Mouse (Mus musculus) hindbrain, embryonic 10.5 days (tissue): ENCODE measurements at regions not wholly inside any gene's neighbourhood (a gene's known extent, or its start where the extent isn't known, plus 50 kb on each side); places are given as distances from the start of the nearest gene placed in this dataset.
A peak's percentile ranks its signal among the peaks of the same experiment; 100 is the strongest.

ENCODE experiments used
- DNase-seq: peaks from one replicate; pipeline ENCODE4 v3.0.0-alpha.2; 2017; ENCODE audit warnings: low spot score
- H3K27ac ChIP-seq: fragments of 300-500 bp; sonication (generic); 2 replicates; pipeline ENCODE4 v1.5.1; 2016; ENCODE audit warnings: mild to moderate bottlenecking, moderate library complexity
- H3K27me3 ChIP-seq: fragments of 300-500 bp; sonication (generic); 2 replicates; pipeline ENCODE4 v1.6.1; 2016; ENCODE audit warnings: mild to moderate bottlenecking; ENCODE audit not compliant: poor library complexity, insufficient read depth, severe bottlenecking
- H3K36me3 ChIP-seq: fragments of 300-500 bp; sonication (generic); 2 replicates; pipeline ENCODE4 v1.6.1; 2016; ENCODE audit warnings: mild to moderate bottlenecking, moderate library complexity
- H3K4me1 ChIP-seq: fragments of 300-500 bp; sonication (generic); replicated peaks from 2 replicates; pipeline ENCODE4 v1.6.1; 2016; ENCODE audit warnings: mild to moderate bottlenecking
- H3K4me3 ChIP-seq: fragments of 300-500 bp; sonication (generic); 2 replicates; pipeline ENCODE4 v1.5.1; 2016; ENCODE audit warnings: mild to moderate bottlenecking, moderate library complexity
- H3K9me3 ChIP-seq: fragments of 300-500 bp; sonication (generic); 2 replicates; pipeline ENCODE4 v1.6.1; 2016; ENCODE audit warnings: mild to moderate bottlenecking, moderate library complexity
- WGBS: fragments of 180-500 bp; shearing (Covaris S2); methylation state at CpG from one replicate; pipeline ENCODE4 v1.1.7; 2016; 5-methylcytosine and 5-hydroxymethylcytosine counted together

DNA sequence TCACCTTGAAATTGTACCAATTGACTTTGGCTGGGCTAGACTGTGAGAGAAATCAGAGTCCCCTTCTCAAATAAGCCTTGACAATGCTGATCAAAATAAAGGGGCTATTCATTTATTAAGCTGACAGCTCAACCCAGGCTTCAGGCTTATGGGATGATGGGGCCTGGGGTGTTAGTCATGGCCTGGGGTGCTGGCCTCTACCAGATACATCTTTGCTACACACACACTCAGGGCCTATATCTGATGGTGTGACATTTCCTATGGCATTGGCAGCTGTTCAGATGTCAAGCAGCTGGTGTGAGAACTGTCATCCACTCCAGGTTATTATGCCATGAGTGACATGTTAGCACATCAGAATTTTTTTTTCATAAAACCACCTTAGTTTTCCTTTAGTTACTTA, 1396.2 kb downstream of the Mat2b start:
- Histone ChIP-seq H3K4me1 (no peaks in the 10 kb centered on the region), H3K36me3 (no peaks in the 10 kb centered on the region), H3K4me3 (no peak overlapping the region), H3K27me3 (no peaks in the 10 kb centered on the region), H3K9me3 (no peaks in the 10 kb centered on the region), H3K27ac (no peak overlapping the region)
- no peak for DNase-seq

DNA sequence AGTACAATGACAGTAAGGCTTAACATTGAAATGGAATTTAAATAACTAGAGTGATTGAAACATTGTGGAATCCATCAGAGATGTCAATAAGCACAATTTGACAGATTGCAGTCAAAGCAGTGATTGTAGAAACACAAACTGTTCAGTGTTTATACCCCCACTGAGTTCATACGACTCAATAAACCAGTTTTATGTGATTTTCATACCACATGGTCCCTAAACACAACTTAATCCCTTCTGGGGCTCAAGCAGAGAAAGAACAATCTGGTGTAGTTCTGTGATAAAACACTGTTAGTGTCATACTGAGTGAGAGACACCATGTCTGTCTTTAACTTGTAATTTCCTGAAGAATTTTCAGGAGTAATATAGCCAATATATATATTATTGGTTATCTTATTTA, 1439.6 kb downstream of the Mat2b start:
- H3K4me3 ChIP-seq, result no peak overlapping the region
- no peaks in the 10 kb centered on the region for H3K9me3 ChIP-seq
- no peak for DNase-seq
- no peaks in the 10 kb centered on the region for H3K4me1 ChIP-seq
- H3K27me3 ChIP-seq, result no peaks in the 10 kb centered on the region
- no peak overlapping the region for H3K27ac ChIP-seq
- no peaks in the 10 kb centered on the region for H3K36me3 ChIP-seq
- WGBS, result 63% methylated on average over 1 of the region's 1 CpGs

DNA sequence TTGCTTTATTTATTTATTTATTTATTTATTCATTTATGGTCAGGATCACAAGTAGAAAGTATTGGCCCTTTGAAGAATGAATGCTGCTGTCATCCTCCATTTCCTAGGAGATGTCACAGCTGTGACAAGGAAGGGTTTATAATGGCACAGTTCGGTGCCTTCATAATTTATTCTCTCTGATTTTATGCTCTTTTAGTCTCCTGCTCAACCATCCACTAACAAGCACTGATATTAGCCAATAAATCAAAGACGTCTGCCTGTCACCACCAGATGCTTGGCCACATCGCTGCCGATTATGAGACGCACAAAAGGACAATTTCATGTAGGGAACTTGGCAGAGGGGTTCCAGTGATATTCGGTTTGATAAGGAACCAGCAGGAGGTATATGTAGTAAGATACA, 1466.7 kb downstream of the Mat2b start:
- Histone ChIP-seq H3K4me3 (no peak overlapping the region), H3K27me3 (no peaks in the 10 kb centered on the region), H3K27ac (no peak overlapping the region), H3K4me1 (no peaks in the 10 kb centered on the region), H3K36me3 (no peaks in the 10 kb centered on the region), H3K9me3 (no peaks in the 10 kb centered on the region)
- peak; percentile 6 for DNase-seq
- WGBS, result 55% methylated on average over 6 of the region's 6 CpGs

DNA sequence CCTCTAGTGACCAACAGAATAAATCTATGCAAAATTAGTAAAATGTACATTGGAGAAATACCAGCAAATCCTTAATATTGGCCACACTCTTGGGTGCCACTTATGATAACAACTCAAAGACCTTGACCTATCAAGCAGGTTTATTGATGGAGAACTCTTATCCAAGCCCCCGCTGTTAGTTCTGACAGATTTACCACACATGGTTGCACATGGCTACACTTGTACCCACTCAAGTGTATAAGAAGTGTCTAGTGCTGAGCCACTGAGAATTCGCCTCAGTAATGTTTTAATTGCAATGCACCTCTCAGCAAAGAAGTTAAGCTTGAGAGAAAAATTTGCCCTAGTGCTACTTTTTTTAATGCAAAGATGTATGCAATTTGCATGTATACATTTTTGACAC, 1470.3 kb downstream of the Mat2b start:
- Histone ChIP-seq H3K27me3 (no peaks in the 10 kb centered on the region), H3K9me3 (no peaks in the 10 kb centered on the region), H3K4me1 (no peaks in the 10 kb centered on the region), H3K4me3 (no peak overlapping the region), H3K27ac (no peak overlapping the region), H3K36me3 (no peaks in the 10 kb centered on the region)
- DNase-seq, result no peak
- 54% methylated on average over 2 of the region's 2 CpGs for WGBS

DNA sequence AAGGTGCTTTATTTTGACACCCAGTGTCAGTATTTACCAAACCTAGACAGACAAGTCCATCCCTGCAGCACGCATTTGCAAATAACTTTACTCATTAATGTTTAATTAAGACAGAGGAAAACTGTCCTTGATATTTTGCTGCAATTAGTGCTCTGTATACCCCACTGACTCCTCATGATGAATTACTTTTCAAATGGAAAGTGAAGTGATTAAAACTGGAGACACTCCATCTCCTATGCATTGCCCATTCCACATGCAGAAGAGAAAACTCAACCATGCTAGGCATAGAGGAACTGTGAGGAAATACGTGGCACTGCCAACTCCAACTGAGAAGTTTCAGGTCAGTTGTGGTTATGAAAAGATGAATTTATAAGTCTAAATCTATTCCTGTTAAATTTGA, 1471.6 kb downstream of the Mat2b start:
- no peak overlapping the region for H3K27ac ChIP-seq
- no peaks in the 10 kb centered on the region for H3K4me1 ChIP-seq
- no peaks in the 10 kb centered on the region for H3K9me3 ChIP-seq
- no peaks in the 10 kb centered on the region for H3K36me3 ChIP-seq
- no peak overlapping the region for H3K4me3 ChIP-seq
- 67% methylated on average over 2 of the region's 2 CpGs for WGBS
- H3K27me3 ChIP-seq, result no peaks in the 10 kb centered on the region
- DNase-seq, result no peak
